Mouse (Mus musculus) MEL (cell line): ENCODE measurements at regions not wholly inside any gene's neighbourhood (a gene's known extent, or its start where the extent isn't known, plus 50 kb on each side); places are given as distances from the start of the nearest gene placed in this dataset.

Experiments used
- DNase-seq: peaks from one replicate; pipeline ENCODE4 v3.0.0; 2011; ENCODE audit warnings: low read depth, low spot score
- H3K27ac ChIP-seq: 2 replicates; pipeline ENCODE4 v1.5.1; 2012; ENCODE audit warnings: low read depth, mild to moderate bottlenecking, control low read depth, low read length, moderate library complexity; ENCODE audit not compliant: control insufficient read depth
- H3K27me3 ChIP-seq, 2 experiments: fragments of 150-350 bp in 1 of 2; sonication (generic) in 1 of 2; 2 replicates each; pipeline ENCODE4 v1.6.1; 2012; ENCODE audit warnings: low read length in 2 of 2, mild to moderate bottlenecking in 2 of 2, improper control_type of control experiment in 1 of 2, moderate library complexity in 1 of 2; ENCODE audit not compliant: insufficient read depth in 2 of 2, control insufficient read depth in 1 of 2
- H3K36me3 ChIP-seq, 2 experiments: 2 replicates each; pipeline ENCODE4 v1.6.1; 2012 to 2014; ENCODE audit warnings: low read length in 2 of 2, improper control_type of control experiment in 1 of 2, inconsistent platforms in 1 of 2, mild to moderate bottlenecking in 1 of 2; ENCODE audit not compliant: insufficient read depth in 2 of 2, control insufficient read depth in 1 of 2
- H3K4me1 ChIP-seq, 2 experiments: fragments of 150-350 bp in 1 of 2; sonication (generic) in 1 of 2; 2 replicates each; pipeline ENCODE4 v1.6.1; 2012; ENCODE audit warnings: low read length in 2 of 2, improper control_type of control experiment in 1 of 2, mild to moderate bottlenecking in 1 of 2; ENCODE audit not compliant: insufficient read depth in 2 of 2, control insufficient read depth in 1 of 2
- H3K4me3 ChIP-seq, 2 experiments: fragments of 150-350 bp in 1 of 2; sonication (generic) in 1 of 2; 2 replicates each; pipeline ENCODE4 v1.5.1; 2012; ENCODE audit warnings: low read depth in 2 of 2, low read length in 2 of 2, mild to moderate bottlenecking in 2 of 2, moderate library complexity in 2 of 2, control low read depth in 1 of 2, improper control_type of control experiment in 1 of 2; ENCODE audit not compliant: control insufficient read depth in 1 of 2, insufficient read depth in 1 of 2
- H3K79me2 ChIP-seq: 2 replicates; pipeline ENCODE4 v1.6.1; 2012; ENCODE audit warnings: mild to moderate bottlenecking, low read length, moderate library complexity; ENCODE audit not compliant: control insufficient read depth, poor library complexity, insufficient read depth
- H3K9ac ChIP-seq: 2 replicates; pipeline ENCODE4 v1.6.1; 2012; ENCODE audit warnings: low read depth, mild to moderate bottlenecking, control low read depth, low read length, moderate library complexity; ENCODE audit not compliant: control insufficient read depth, poor library complexity, severe bottlenecking
- H3K9me3 ChIP-seq: fragments of 150-350 bp; sonication (generic); replicated peaks from 2 replicates; pipeline ENCODE4 v1.6.1; 2012; ENCODE audit warnings: mild to moderate bottlenecking, low read length, improper control_type of control experiment, moderate library complexity; ENCODE audit not compliant: insufficient read depth
- BHLHE40 ChIP-seq: IDR thresholded peaks from 2 replicates; pipeline ENCODE4 v1.6.1; 2012; ENCODE audit warnings: low read depth, mild to moderate bottlenecking, inconsistent platforms, low read length, improper control_type of control experiment, borderline replicate concordance
- CHD1 ChIP-seq: IDR thresholded peaks from 2 replicates; pipeline ENCODE4 v1.6.1; 2012; ENCODE audit warnings: low read depth, mild to moderate bottlenecking, inconsistent platforms, low read length, improper control_type of control experiment
- CHD2 ChIP-seq: IDR thresholded peaks from 2 replicates; pipeline ENCODE4 v1.6.1; 2011; ENCODE audit warnings: low read length, improper control_type of control experiment
- E2F4 ChIP-seq: IDR thresholded peaks from 2 replicates; pipeline ENCODE4 v1.6.1; 2011; ENCODE audit warnings: low read depth, low read length, improper control_type of control experiment, borderline replicate concordance
- EP300 ChIP-seq, 2 experiments: IDR thresholded peaks; 2 replicates each; pipeline ENCODE4 v1.6.1; 2011; ENCODE audit warnings: improper control_type of control experiment in 2 of 2, low read length in 2 of 2, low read depth in 1 of 2, mild to moderate bottlenecking in 1 of 2
- GABPA ChIP-seq: IDR thresholded peaks from 2 replicates; pipeline ENCODE4 v1.6.1; 2012; ENCODE audit warnings: low read depth, mild to moderate bottlenecking, inconsistent platforms, low read length, improper control_type of control experiment, moderate library complexity
- GATA1 ChIP-seq: IDR thresholded peaks from 2 replicates; pipeline ENCODE4 v1.6.1; 2011; ENCODE audit warnings: low read depth, low read length, improper control_type of control experiment
- HCFC1 ChIP-seq: IDR thresholded peaks from 2 replicates; pipeline ENCODE4 v1.6.1; 2012; ENCODE audit warnings: low read depth, mild to moderate bottlenecking, inconsistent platforms, low read length, improper control_type of control experiment, moderate library complexity
- KAT2A ChIP-seq: conservative IDR thresholded peaks from 2 replicates; pipeline ENCODE4 v1.6.1; 2012; ENCODE audit warnings: low read depth, low read length, improper control_type of control experiment, inconsistent platforms
- MAFK ChIP-seq: IDR thresholded peaks from 2 replicates; pipeline ENCODE4 v1.6.1; 2011; ENCODE audit warnings: low read depth, mild to moderate bottlenecking, low read length, improper control_type of control experiment, borderline replicate concordance
- MAX ChIP-seq: IDR thresholded peaks from 2 replicates; pipeline ENCODE4 v1.6.1; 2011; ENCODE audit warnings: low read length, improper control_type of control experiment
- MAZ ChIP-seq: IDR thresholded peaks from 2 replicates; pipeline ENCODE4 v1.6.1; 2012; ENCODE audit warnings: low read depth, mild to moderate bottlenecking, inconsistent platforms, low read length, improper control_type of control experiment
- MXI1 ChIP-seq: IDR thresholded peaks from 2 replicates; pipeline ENCODE4 v1.6.1; 2011; ENCODE audit warnings: mild to moderate bottlenecking, low read depth, low read length, improper control_type of control experiment
- MYB ChIP-seq: IDR thresholded peaks from 2 replicates; pipeline ENCODE4 v1.6.1; 2011; ENCODE audit warnings: mild to moderate bottlenecking, low read depth, low read length, improper control_type of control experiment
- MYC ChIP-seq: IDR thresholded peaks from 2 replicates; pipeline ENCODE4 v1.6.1; 2011; ENCODE audit warnings: low read depth, mild to moderate bottlenecking, low read length, improper control_type of control experiment, moderate library complexity
- NELFE ChIP-seq: IDR thresholded peaks from 2 replicates; pipeline ENCODE4 v1.6.1; 2011; ENCODE audit warnings: low read depth, low read length, improper control_type of control experiment
- NRF1 ChIP-seq: IDR thresholded peaks from 2 replicates; pipeline ENCODE4 v1.6.1; 2014; ENCODE audit warnings: low read depth, mild to moderate bottlenecking, inconsistent platforms, low read length, improper control_type of control experiment, moderate library complexity; ENCODE audit not compliant: poor library complexity, insufficient read depth, severe bottlenecking
- POLR2A ChIP-seq, 2 experiments: IDR thresholded peaks; 2 replicates each; pipeline ENCODE4 v1.6.1; 2011 to 2012; ENCODE audit warnings: low read length in 2 of 2, mild to moderate bottlenecking in 2 of 2, control low read depth in 1 of 2, improper control_type of control experiment in 1 of 2, low read depth in 1 of 2, moderate library complexity in 1 of 2; ENCODE audit not compliant: control insufficient read depth in 1 of 2, insufficient read depth in 1 of 2, poor library complexity in 1 of 2
- POLR2AphosphoS2 ChIP-seq: IDR thresholded peaks from 2 replicates; pipeline ENCODE4 v1.6.1; 2011; ENCODE audit warnings: low read length, improper control_type of control experiment
- POLR2AphosphoS5 ChIP-seq: IDR thresholded peaks from 2 replicates; pipeline ENCODE4 v1.6.1; 2012; ENCODE audit warnings: low read depth, borderline replicate concordance, mild to moderate bottlenecking, inconsistent platforms, low read length, moderate library complexity, mixed read lengths
- RAD21 ChIP-seq: IDR thresholded peaks from 2 replicates; pipeline ENCODE4 v1.6.1; 2011; ENCODE audit warnings: mild to moderate bottlenecking, low read depth, low read length, improper control_type of control experiment
- RCOR1 ChIP-seq: IDR thresholded peaks from 2 replicates; pipeline ENCODE4 v1.6.1; 2012; ENCODE audit warnings: low read depth, mild to moderate bottlenecking, inconsistent platforms, low read length, improper control_type of control experiment
- SIN3A ChIP-seq: IDR thresholded peaks from 2 replicates; pipeline ENCODE4 v1.6.1; 2012; ENCODE audit warnings: low read length, improper control_type of control experiment, inconsistent platforms
- SMC3 ChIP-seq: IDR thresholded peaks from 2 replicates; pipeline ENCODE4 v1.6.1; 2011; ENCODE audit warnings: low read depth, low read length, improper control_type of control experiment
- TAL1 ChIP-seq: IDR thresholded peaks from 2 replicates; pipeline ENCODE4 v1.6.1; 2012; ENCODE audit warnings: mild to moderate bottlenecking, inconsistent platforms, low read length, moderate library complexity, mixed read lengths
- TBP ChIP-seq: IDR thresholded peaks from 2 replicates; pipeline ENCODE4 v1.8.0; 2011; ENCODE audit warnings: low read depth, low read length, improper control_type of control experiment
- TCF12 ChIP-seq: IDR thresholded peaks from 2 replicates; pipeline ENCODE4 v1.6.1; 2014; ENCODE audit warnings: low read depth, mild to moderate bottlenecking, inconsistent platforms, low read length, improper control_type of control experiment, moderate library complexity
- UBTF ChIP-seq: IDR thresholded peaks from 2 replicates; pipeline ENCODE4 v1.6.1; 2012; ENCODE audit warnings: low read depth, mild to moderate bottlenecking, inconsistent platforms, low read length, improper control_type of control experiment, moderate library complexity, borderline replicate concordance; ENCODE audit not compliant: insufficient read depth
- USF1 ChIP-seq: IDR thresholded peaks from 2 replicates; pipeline ENCODE4 v1.6.1; 2014; ENCODE audit warnings: low read depth, mild to moderate bottlenecking, inconsistent platforms, low read length, improper control_type of control experiment, moderate library complexity
- USF2 ChIP-seq, 2 experiments: IDR thresholded peaks; 2 replicates each; pipeline ENCODE4 v1.6.1; 2011 to 2012; ENCODE audit warnings: improper control_type of control experiment in 2 of 2, low read length in 2 of 2, borderline replicate concordance in 1 of 2, inconsistent platforms in 1 of 2, low read depth in 1 of 2, mild to moderate bottlenecking in 1 of 2; ENCODE audit not compliant: insufficient read depth in 1 of 2
- ZC3H11A ChIP-seq: IDR thresholded peaks from 2 replicates; pipeline ENCODE4 v1.6.1; 2012; ENCODE audit warnings: low read depth, mild to moderate bottlenecking, inconsistent platforms, low read length, improper control_type of control experiment
- ZMIZ1 ChIP-seq: IDR thresholded peaks from 2 replicates; pipeline ENCODE4 v1.6.1; 2012; ENCODE audit warnings: low read depth, mild to moderate bottlenecking, inconsistent platforms, low read length, improper control_type of control experiment, moderate library complexity
- ZNF384 ChIP-seq: IDR thresholded peaks from 2 replicates; pipeline ENCODE4 v1.6.1; 2012; ENCODE audit warnings: low read depth, mild to moderate bottlenecking, inconsistent platforms, low read length, improper control_type of control experiment

DNA sequence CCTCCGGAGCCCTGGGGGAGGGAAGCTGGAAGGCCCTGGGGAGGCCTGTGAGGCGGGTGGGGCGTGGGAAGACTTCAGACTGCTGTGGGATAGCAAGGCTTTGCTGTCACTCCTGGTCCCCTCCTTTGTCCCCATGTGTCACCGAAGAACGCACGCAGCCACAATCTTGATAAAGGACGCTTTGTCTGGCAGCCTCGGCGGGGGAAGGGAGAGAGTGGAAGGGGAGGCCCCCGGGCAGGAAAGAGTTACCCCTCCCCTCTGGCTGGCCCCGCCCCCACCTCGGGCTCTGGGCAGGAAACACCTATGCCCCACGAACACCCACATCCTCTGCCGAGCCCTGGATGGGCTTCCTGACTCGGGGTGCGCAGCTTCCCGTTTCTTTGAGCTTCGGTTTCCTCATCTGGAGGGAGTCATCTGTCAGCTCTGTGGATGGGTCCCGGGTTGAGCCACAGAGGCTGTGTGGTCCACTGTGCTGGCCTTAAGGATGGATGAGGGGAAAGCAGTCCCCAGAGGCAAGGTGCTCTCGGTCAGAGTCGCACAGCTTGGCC is 91.9 kb downstream of the Mn1 start (continued):
- TF ChIP-seq SIN3A (peak; percentile 81), TAL1 (no peak), RCOR1 (no peak), UBTF (no peak), HCFC1 (peak; percentile 71), POLR2AphosphoS2 (peak; percentile 86), MAFK (no peak), E2F4 (no peak), USF2 (IDR thresholded peaks at IDR 0.05; ENCODE audit: borderline replicate concordance in 1 of 2, insufficient read depth in 1 of 2, low read depth in 1 of 2, low read length in 2 of 2) (no peak), GATA1 (peak; percentile 87), SMC3 (no peak), CHD1 (no peak)

DNA sequence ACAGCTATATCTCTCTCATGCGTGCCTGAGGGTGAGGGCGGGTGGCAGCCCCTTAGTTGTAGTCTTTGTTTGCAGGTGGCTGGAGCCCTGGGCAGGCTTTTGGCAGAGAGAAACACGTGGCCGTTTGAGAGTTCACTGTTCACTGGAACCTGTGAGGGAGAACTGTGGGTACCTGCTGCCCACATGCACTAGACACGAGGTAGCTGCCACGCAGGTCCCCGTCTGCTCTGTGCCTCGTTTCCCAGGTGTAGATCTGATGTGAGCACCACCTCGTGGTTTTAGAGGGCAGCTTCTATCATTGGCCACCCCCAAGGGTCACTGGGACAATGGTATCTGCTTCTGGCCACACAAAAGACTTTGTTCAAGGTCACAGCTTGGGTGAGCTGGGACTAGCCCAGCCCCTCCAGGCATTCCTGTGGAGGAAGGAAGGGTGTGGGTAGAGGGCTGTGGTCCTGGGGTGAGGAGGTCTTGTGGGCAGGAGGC is 92.5 kb downstream of the Mn1 start:
- Histone ChIP-seq H3K9ac (peak overlapping the region; percentile 76), H3K4me1 (peaks cover 14 to 62% of the 10 kb centered on the region in 2 experiments), H3K79me2 (no peaks in the 10 kb centered on the region; the same call in 1 of the 2 replicates), H3K4me3 (peak overlapping the region; percentile 58 to 69), H3K27me3 (no peaks in the 10 kb centered on the region), H3K9me3 (no peaks in the 10 kb centered on the region), H3K36me3 (peaks cover 0 to 28% of the 10 kb centered on the region in 2 experiments; a peak in 2 of 4 replicates), H3K27ac (peak overlapping the region; percentile 90)
- no peak for DNase-seq
- no peak for TF ChIP-seq ZC3H11A
- no peak for TF ChIP-seq USF1
- TF ChIP-seq POLR2AphosphoS5, result no peak
- TF ChIP-seq SIN3A, result no peak
- no peak for TF ChIP-seq ZNF384
- peak; percentile 75; the same call in 1 of the 2 replicates for TF ChIP-seq CHD1
- no peak for TF ChIP-seq RAD21
- peak; percentile 79 for TF ChIP-seq MAX
- TF ChIP-seq MYC, result peak; percentile 55; the same call in 1 of the 2 replicates
- TF ChIP-seq MAFK, result no peak
- no peak for TF ChIP-seq EP300 (IDR thresholded peaks at IDR 0.05; ENCODE audit: low read depth in 1 of 2, low read length in 2 of 2)
- no peak for TF ChIP-seq NRF1
- no peak for TF ChIP-seq RCOR1
- no peak for TF ChIP-seq NELFE
- no peak for TF ChIP-seq GATA1
- TF ChIP-seq GABPA, result no peak
- TF ChIP-seq USF2 (IDR thresholded peaks at IDR 0.05; ENCODE audit: borderline replicate concordance in 1 of 2, insufficient read depth in 1 of 2, low read depth in 1 of 2, low read length in 2 of 2), result no peak
- TF ChIP-seq UBTF, result no peak
- peak in 1 of 2 experiments; percentile 45; a peak in 2 of 4 replicates for TF ChIP-seq POLR2A (IDR thresholded peaks at IDR 0.05; ENCODE audit: control insufficient read depth in 1 of 2, insufficient read depth in 1 of 2, low read depth in 1 of 2, low read length in 2 of 2, poor library complexity in 1 of 2)
- no peak for TF ChIP-seq BHLHE40
- no peak for TF ChIP-seq SMC3
- TF ChIP-seq TBP, result no peak
- no peak for TF ChIP-seq MYB
- no peak for TF ChIP-seq TCF12
- no peak for TF ChIP-seq POLR2AphosphoS2
- TF ChIP-seq HCFC1, result no peak
- no peak for TF ChIP-seq ZMIZ1
- no peak for TF ChIP-seq CHD2
- no peak for TF ChIP-seq E2F4
- TF ChIP-seq MAZ, result no peak
- TF ChIP-seq KAT2A, result no peak
- TF ChIP-seq MXI1, result peak; percentile 41
